Mouse (Mus musculus): ENCODE data around the gene Abhd16a. TPM values are rescaled to one million over a fixed set of nuclear protein-coding genes. Genes with fewer than 3 reads are reported as not detected.

Gene Abhd16a
- polyA plus RNA-seq, 1 experiment from 2014 or later, result 111 TPM

DNA sequence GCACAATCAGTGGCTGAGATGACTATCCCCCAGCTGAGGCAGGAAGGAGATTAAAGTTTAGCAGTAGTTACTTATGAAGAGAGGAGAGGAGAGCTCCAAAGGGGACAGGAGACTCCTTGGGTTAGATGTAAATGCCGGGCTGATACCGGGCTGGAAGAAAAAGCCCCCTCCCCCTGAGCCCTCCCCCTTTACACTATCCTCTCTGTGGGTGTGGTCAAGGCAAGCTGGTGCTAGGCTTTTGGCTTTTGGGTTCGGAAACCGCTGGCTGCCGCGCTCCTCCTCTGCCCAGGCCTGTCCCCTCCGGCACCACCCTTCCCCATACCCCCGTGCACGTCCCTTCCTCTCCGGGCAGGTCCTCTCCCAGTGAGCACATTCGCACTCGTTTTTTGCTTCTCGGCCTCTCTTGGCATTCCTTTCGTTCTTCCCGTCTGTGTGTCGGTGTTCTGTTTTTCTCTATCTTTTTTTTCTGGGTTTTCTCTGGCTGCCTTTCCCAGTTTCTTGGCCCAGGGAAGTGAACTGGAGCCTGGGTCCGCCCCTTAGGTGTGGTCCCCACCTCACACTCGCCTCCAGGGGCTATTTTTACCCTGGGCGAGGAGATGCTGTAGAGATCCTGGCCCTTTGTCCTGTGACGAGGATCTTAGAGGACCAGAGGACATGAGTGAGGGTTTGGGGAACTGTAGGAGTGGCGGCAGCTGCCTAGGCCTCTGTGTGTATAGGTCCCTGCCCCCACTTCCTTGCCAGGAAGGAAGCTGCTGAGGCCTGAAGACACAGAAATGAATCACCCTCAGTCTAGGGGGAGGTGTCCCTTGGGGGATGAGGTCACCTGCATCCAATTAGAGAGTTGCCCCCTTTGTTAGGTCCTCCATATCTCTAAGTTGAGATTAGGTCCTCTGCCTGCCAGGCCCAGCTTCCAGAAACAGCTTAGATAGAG is 37.6 kb upstream of the Abhd16a start:
- DNase-seq (ENCODE audit: low spot score) (peak; percentile 96), ATAC-seq (peak; percentile 83)
- Histone ChIP-seq H3K4me3 (ENCODE audit: low read depth, low read length) (peak overlapping the region; percentile 65), H3K4me1 (ENCODE audit: insufficient read depth, low read depth, low read length) (peaks cover 12% of the 10 kb centered on the region; the same call in 1 of the 2 replicates), H3K4me2 (replicated peaks; ENCODE audit: low read depth, low read length) (peak overlapping the region; percentile 83), H3K9me3 (ENCODE audit: low read length) (no peaks in the 10 kb centered on the region), H3K9ac (replicated peaks; ENCODE audit: low read depth) (peak overlapping the region; percentile 81), H3K27me3 (replicated peaks; ENCODE audit: insufficient read depth, low read length) (no peaks in the 10 kb centered on the region), H3K27ac (ENCODE audit: low read length) (peak overlapping the region; percentile 96), H3K36me3 (ENCODE audit: insufficient read depth, low read length) (peaks cover 33% of the 10 kb centered on the region; the same call in 1 of the 2 replicates)
- TF ChIP-seq CTCF (IDR thresholded peaks at IDR 0.05), result no peak; the same call in 1 of the 2 replicates
- TF ChIP-seq EP300 (IDR thresholded peaks at IDR 0.05), result peak; percentile 81
- 2% methylated on average over 18 of the region's 21 CpGs for WGBS

DNA sequence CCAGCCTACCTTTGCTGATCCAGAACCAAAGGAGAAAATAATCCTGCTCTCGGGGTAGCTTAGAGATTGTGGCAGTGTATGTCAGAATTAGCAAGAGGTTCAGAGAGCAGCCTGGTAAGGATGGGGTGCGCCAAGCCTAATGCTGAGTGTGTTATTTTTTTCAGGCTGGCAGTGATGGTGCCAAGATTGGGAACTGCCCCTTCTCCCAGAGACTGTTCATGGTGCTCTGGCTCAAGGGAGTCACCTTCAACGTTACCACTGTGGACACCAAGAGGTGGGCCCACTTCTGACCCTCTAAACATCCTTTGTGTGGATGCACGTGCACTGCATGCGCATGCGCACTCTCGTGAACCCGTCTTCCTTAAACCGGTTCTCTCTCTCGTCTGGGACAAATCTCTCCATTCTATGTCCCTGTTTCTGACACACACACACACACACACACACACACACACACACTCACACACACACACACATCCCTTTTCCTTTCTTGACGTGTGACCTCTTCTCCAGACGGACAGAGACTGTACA is 36.7 kb upstream of the Abhd16a start:
- H3K9me3 ChIP-seq (ENCODE audit: low read length), result no peaks in the 10 kb centered on the region
- H3K9ac ChIP-seq (replicated peaks; ENCODE audit: low read depth), result peak overlapping the region; percentile 21; the same call in 1 of the 2 replicates
- peak overlapping the region; percentile 83 for H3K4me2 ChIP-seq (replicated peaks; ENCODE audit: low read depth, low read length)
- WGBS, result 59% methylated on average over 12 of the region's 12 CpGs
- peaks cover 10% of the 10 kb centered on the region; the same call in 1 of the 2 replicates for H3K4me1 ChIP-seq (ENCODE audit: insufficient read depth, low read depth, low read length)
- peaks cover 35% of the 10 kb centered on the region; the same call in 1 of the 2 replicates for H3K36me3 ChIP-seq (ENCODE audit: insufficient read depth, low read length)
- TF ChIP-seq EP300 (IDR thresholded peaks at IDR 0.05), result no peak
- no peak for TF ChIP-seq CTCF (IDR thresholded peaks at IDR 0.05)
- peak overlapping the region; percentile 71 for H3K27ac ChIP-seq (ENCODE audit: low read length)
- H3K4me3 ChIP-seq (ENCODE audit: low read depth, low read length), result 0 out of 2 replicates have a peak overlapping the region, but pooled peaks have one; percentile 14
- ATAC-seq, result no peak
- H3K27me3 ChIP-seq (replicated peaks; ENCODE audit: insufficient read depth, low read length), result no peaks in the 10 kb centered on the region
- DNase-seq (ENCODE audit: low spot score), result no peak

DNA sequence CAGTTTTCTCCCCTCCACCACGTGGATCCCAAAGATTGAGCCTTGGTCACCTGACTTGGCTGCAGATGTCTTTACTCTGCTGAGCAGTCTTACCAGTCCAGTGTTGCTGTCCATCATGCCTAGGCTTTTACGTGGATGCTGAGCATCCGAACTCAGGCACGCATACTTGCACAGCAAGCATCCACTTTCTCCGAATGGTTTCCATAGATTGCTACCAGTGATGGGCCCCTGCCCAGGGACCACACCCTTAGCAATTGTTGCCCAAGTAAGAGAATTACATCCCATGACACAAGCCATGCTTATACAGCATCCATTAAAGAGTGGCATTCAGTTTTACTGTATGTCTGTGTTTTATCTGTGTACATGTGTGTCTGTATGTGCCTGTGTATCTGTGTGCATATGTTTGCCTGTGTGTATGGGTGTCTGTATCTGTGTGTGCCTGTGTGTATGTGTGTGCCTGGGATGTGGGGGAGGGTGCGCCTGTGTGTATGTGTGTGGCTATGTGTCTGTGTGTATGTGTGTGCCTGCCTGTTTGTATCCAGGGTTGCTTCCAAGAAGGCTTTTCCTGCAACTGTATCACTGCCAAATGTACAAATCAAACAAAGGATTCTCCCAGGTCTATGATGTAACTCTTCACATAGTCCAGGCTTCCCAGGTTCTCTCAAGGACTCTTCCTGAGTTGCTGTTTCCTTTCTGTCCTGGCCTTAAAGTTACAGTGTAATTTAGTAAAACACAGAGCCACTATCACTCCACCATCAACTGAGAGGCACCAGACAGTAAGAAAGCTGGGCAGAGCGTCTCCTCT is 33.2 kb upstream of the Abhd16a start:
- ATAC-seq, result no peak
- WGBS, result 87% methylated on average over 7 of the region's 7 CpGs

DNA sequence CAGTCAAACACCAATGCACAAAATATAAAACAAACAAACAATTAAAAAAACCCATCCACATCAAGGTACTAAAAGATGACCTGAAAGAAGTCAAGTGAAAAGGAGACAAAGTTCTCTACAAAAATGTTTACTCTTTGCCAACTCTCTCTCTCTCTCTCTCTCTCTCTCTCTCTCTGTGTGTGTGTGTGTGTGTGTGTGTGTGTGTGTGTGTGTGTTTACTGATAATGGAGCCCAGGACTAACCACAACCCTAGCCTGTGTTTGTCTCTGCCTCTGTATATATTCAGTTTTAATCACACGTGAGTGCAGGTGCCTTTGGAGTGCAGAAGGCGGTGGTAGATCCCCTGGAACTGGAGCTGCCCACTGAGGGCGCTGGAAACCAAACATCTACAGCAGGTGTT is 32.0 kb upstream of the Abhd16a start:
- no peak overlapping the region for H3K9ac ChIP-seq (replicated peaks; ENCODE audit: low read depth)
- H3K4me2 ChIP-seq (replicated peaks; ENCODE audit: low read depth, low read length), result no peak overlapping the region
- peaks cover 7% of the 10 kb centered on the region for H3K4me1 ChIP-seq (ENCODE audit: insufficient read depth, low read depth, low read length)
- H3K27ac ChIP-seq (ENCODE audit: low read length), result no peak overlapping the region
- DNase-seq (ENCODE audit: low spot score) (no peak), ATAC-seq (no peak)
- H3K27me3 ChIP-seq (replicated peaks; ENCODE audit: insufficient read depth, low read length), result no peaks in the 10 kb centered on the region
- no peaks in the 10 kb centered on the region for H3K9me3 ChIP-seq (ENCODE audit: low read length)
- no peak overlapping the region for H3K4me3 ChIP-seq (ENCODE audit: low read depth, low read length)
- 60% methylated on average over 3 of the region's 3 CpGs for WGBS
- peaks cover 45% of the 10 kb centered on the region; the same call in 1 of the 2 replicates for H3K36me3 ChIP-seq (ENCODE audit: insufficient read depth, low read length)
- TF ChIP-seq EP300 (IDR thresholded peaks at IDR 0.05), result no peak
- no peak for TF ChIP-seq CTCF (IDR thresholded peaks at IDR 0.05)

More for the DNA sequence above, 33.2 kb upstream of the Abhd16a start:
- H3K36me3 ChIP-seq (ENCODE audit: insufficient read depth, low read length), result peaks cover 38% of the 10 kb centered on the region; the same call in 1 of the 2 replicates
- no peak overlapping the region for H3K4me3 ChIP-seq (ENCODE audit: low read depth, low read length)
- TF ChIP-seq CTCF (IDR thresholded peaks at IDR 0.05) (no peak), EP300 (IDR thresholded peaks at IDR 0.05) (no peak)
- no peak overlapping the region for H3K4me2 ChIP-seq (replicated peaks; ENCODE audit: low read depth, low read length)
- no peak for DNase-seq (ENCODE audit: low spot score)
- H3K4me1 ChIP-seq (ENCODE audit: insufficient read depth, low read depth, low read length), result peaks cover 7% of the 10 kb centered on the region
- no peaks in the 10 kb centered on the region for H3K27me3 ChIP-seq (replicated peaks; ENCODE audit: insufficient read depth, low read length)
- H3K27ac ChIP-seq (ENCODE audit: low read length), result no peak overlapping the region
- H3K9ac ChIP-seq (replicated peaks; ENCODE audit: low read depth), result no peak overlapping the region
- H3K9me3 ChIP-seq (ENCODE audit: low read length), result no peaks in the 10 kb centered on the region

DNA sequence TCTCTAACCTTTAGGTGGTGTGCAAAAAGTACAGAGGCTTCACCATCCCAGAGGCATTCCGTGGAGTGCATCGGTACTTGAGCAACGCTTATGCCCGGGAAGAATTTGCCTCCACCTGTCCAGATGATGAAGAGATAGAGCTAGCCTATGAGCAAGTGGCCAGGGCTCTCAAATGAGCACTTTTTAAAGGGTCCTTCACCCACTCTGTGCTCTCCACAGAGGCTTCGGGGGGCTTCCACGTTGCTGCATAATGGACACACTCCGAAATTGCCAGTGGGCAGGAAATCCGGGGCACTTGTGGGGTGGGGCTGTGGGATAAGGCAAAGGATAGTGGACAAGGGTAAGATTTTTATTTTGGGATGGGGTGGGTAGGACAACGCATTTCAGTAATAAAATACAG is 30.7 kb upstream of the Abhd16a start:
- H3K9ac ChIP-seq (replicated peaks; ENCODE audit: low read depth), result no peak overlapping the region
- no peak for ATAC-seq
- peaks cover 38% of the 10 kb centered on the region; the same call in 1 of the 2 replicates for H3K36me3 ChIP-seq (ENCODE audit: insufficient read depth, low read length)

More for the DNA sequence above, 30.7 kb upstream of the Abhd16a start:
- DNase-seq (ENCODE audit: low spot score), result no peak
- Histone ChIP-seq H3K4me2 (replicated peaks; ENCODE audit: low read depth, low read length) (peak overlapping the region; percentile 70), H3K4me1 (ENCODE audit: insufficient read depth, low read depth, low read length) (peaks cover 7% of the 10 kb centered on the region), H3K4me3 (ENCODE audit: low read depth, low read length) (no peak overlapping the region), H3K9me3 (ENCODE audit: low read length) (no peaks in the 10 kb centered on the region), H3K27me3 (replicated peaks; ENCODE audit: insufficient read depth, low read length) (no peaks in the 10 kb centered on the region), H3K27ac (ENCODE audit: low read length) (0 out of 2 replicates have a peak overlapping the region, but pooled peaks have one; percentile 88)
- TF ChIP-seq CTCF (IDR thresholded peaks at IDR 0.05) (no peak), EP300 (IDR thresholded peaks at IDR 0.05) (no peak)
- 39% methylated on average over 9 of the region's 9 CpGs for WGBS

All from lung, postnatal 0 days (tissue).